Mouse (Mus musculus) frontal cortex, adult 2 months (tissue): ENCODE measurements at regions not wholly inside any gene's neighbourhood (a gene's known extent, or its start where the extent isn't known, plus 50 kb on each side); places are given as distances from the start of the nearest gene placed in this dataset.

Experiments used
- DNase-seq, 2 experiments: peaks; one replicate each; pipeline ENCODE4 v3.0.0; 2022; ENCODE audit warnings: low spot score in 1 of 2; ENCODE audit errors: extremely low spot score in 1 of 2

GRCm38 (mm10) chr8:86428998-86429651 is 151.4 kb downstream of the Abcc12 start:
- no peak for DNase-seq

GRCm38 (mm10) chr8:86428131-86428530 is 152.4 kb downstream of the Abcc12 start:
- DNase-seq = no peak

GRCm38 (mm10) chr8:86426056-86426455 is 154.4 kb downstream of the Abcc12 start:
- DNase-seq = no peak

GRCm38 (mm10) chr8:86425382-86425781 is 155.1 kb downstream of the Abcc12 start:
- no peak for DNase-seq

GRCm38 (mm10) chr8:86419059-86419651 is 161.3 kb downstream of the Abcc12 start:
- DNase-seq = no peak

GRCm38 (mm10) chr8:86418414-86418981 is 162.0 kb downstream of the Abcc12 start:
- no peak for DNase-seq

GRCm38 (mm10) chr8:86415208-86415607 is 165.3 kb downstream of the Abcc12 start:
- no peak for DNase-seq

- peak in 1 of 2 experiments; percentile 62 for DNase-seq
Observed at GRCm38 (mm10) chr8:86411232-86411631, 169.3 kb downstream of the Abcc12 start.

- no peak for DNase-seq
Observed at GRCm38 (mm10) chr8:86406196-86406595, 174.3 kb downstream of the Abcc12 start.

GRCm38 (mm10) chr8:86403434-86403833 is 177.1 kb downstream of the Abcc12 start:
- DNase-seq = no peak

GRCm38 (mm10) chr8:86401946-86402345 is 178.5 kb downstream of the Abcc12 start:
- DNase-seq = no peak

GRCm38 (mm10) chr8:86395121-86395520 is 185.4 kb downstream of the Abcc12 start:
- peak in 1 of 2 experiments; percentile 41 for DNase-seq

GRCm38 (mm10) chr8:86393835-86394234 is 186.7 kb downstream of the Abcc12 start:
- DNase-seq = no peak

- DNase-seq = no peak
Observed at GRCm38 (mm10) chr8:86393374-86393773, 187.1 kb downstream of the Abcc12 start.

- DNase-seq = peak in 1 of 2 experiments; percentile 25
Observed at GRCm38 (mm10) chr8:86390715-86391114, 189.8 kb downstream of the Abcc12 start.

GRCm38 (mm10) chr8:86389690-86390671 is 190.5 kb downstream of the Abcc12 start:
- peak; percentile 84 to 93 for DNase-seq

GRCm38 (mm10) chr8:86385236-86385635 is 195.2 kb downstream of the Abcc12 start:
- no peak for DNase-seq

- DNase-seq = no peak
Observed at GRCm38 (mm10) chr8:86381977-86382376, 198.5 kb downstream of the Abcc12 start.

GRCm38 (mm10) chr8:86368062-86368461 is 212.4 kb downstream of the Abcc12 start:
- DNase-seq = peak in 1 of 2 experiments; percentile 26

- DNase-seq = peak in 1 of 2 experiments; percentile 30
Observed at GRCm38 (mm10) chr8:86366636-86367035, 213.8 kb downstream of the Abcc12 start.

- no peak for DNase-seq
Observed at GRCm38 (mm10) chr8:86365726-86366125, 214.8 kb downstream of the Abcc12 start.
